In genomic region chr12:99565606-99566005, GRCm38 (mm10) we compare ENCODE assay signal across 11 mouse cellular contexts.
"Had no signal": no experiment of that assay in that cellular context is flagged by ENCODE, and none has a peak within 500 bp of the region (broad histone marks: within the 10 kb centered on the region; RNA-seq: fewer than 3 reads in every experiment).

No protein-coding gene starts in this region.

- H3K4me3 ChIP-seq: intestine, embryonic 15.5 days; limb, embryonic 13.5 days; midbrain, embryonic 13.5 days; myocyte; neural tube, embryonic 12.5 days had no signal

- DNase-seq: kidney, adult 18-20 months; kidney, postnatal 10 days; kidney, postnatal 4 days; left cerebral cortex, postnatal 4 days; lung, adult 18-20 months had no signal

- H3K27ac ChIP-seq: intestine, embryonic 15.5 days; limb, embryonic 13.5 days; liver, embryonic 14.5 days; midbrain, embryonic 13.5 days; neural tube, embryonic 12.5 days had no signal

- H3K27me3 ChIP-seq: intestine, embryonic 15.5 days; limb, embryonic 13.5 days; neural tube, embryonic 12.5 days had no signal

- ATAC-seq: intestine, embryonic 15.5 days; midbrain, embryonic 13.5 days had no signal

- H3K36me3 ChIP-seq: intestine, embryonic 15.5 days; limb, embryonic 13.5 days; midbrain, embryonic 13.5 days; neural tube, embryonic 12.5 days had no signal
